Mouse (Mus musculus) neural tube, embryonic 14.5 days (tissue): ENCODE measurements around the gene Gpr26. TPM values are rescaled to one million over a fixed set of nuclear protein-coding genes. Genes with fewer than 3 reads are reported as not detected.

Source experiments
- ATAC-seq: fragments of 200-750 bp; cut with Nextera tagmentation; 2 replicates; pipeline ENCODE4 v1.8.0; 2017; ENCODE audit warnings: low read depth, mild to moderate bottlenecking, moderate TSS enrichment, moderate library complexity
- H3K27ac ChIP-seq: fragments of 300-500 bp; sonication (generic); 2 replicates; pipeline ENCODE4 v1.5.1; 2014; ENCODE audit warnings: low read depth, mild to moderate bottlenecking, control low read depth, low read length, moderate library complexity, mixed read lengths
- H3K27me3 ChIP-seq: fragments of 300-500 bp; sonication (generic); 2 replicates; pipeline ENCODE4 v1.6.1; 2014; ENCODE audit warnings: low read length; ENCODE audit not compliant: control insufficient read depth, insufficient read depth
- H3K36me3 ChIP-seq: fragments of 300-500 bp; sonication (generic); 2 replicates; pipeline ENCODE4 v1.6.1; 2014; ENCODE audit warnings: low read length, mixed read lengths; ENCODE audit not compliant: control insufficient read depth, insufficient read depth
- H3K4me1 ChIP-seq: fragments of 300-500 bp; sonication (generic); 2 replicates; pipeline ENCODE4 v1.6.1; 2014; ENCODE audit warnings: low read length; ENCODE audit not compliant: control insufficient read depth, insufficient read depth
- H3K4me2 ChIP-seq: fragments of 300-500 bp; sonication (generic); 2 replicates; pipeline ENCODE4 v1.6.1; 2014; ENCODE audit warnings: mild to moderate bottlenecking, low read depth, low read length, control low read depth
- H3K4me3 ChIP-seq: fragments of 300-500 bp; sonication (generic); 2 replicates; pipeline ENCODE4 v1.5.1; 2014; ENCODE audit warnings: low read depth, low read length, control low read depth, mixed read lengths
- H3K9ac ChIP-seq: fragments of 300-500 bp; sonication (generic); replicated peaks from 2 replicates; pipeline ENCODE4 v1.6.1; 2014; ENCODE audit warnings: low read depth, mild to moderate bottlenecking, control low read depth, low read length, mixed read lengths
- H3K9me3 ChIP-seq: fragments of 300-500 bp; sonication (generic); 2 replicates; pipeline ENCODE4 v1.6.1; 2016; ENCODE audit warnings: low read length; ENCODE audit not compliant: control insufficient read depth
- WGBS: fragments of 180-500 bp; shearing (Covaris S2); extraction: QIAGEN DNeasy Blood & Tissue Kit; methylation state at CpG from one replicate; pipeline ENCODE4 v1.1.7; 2014; 5-methylcytosine and 5-hydroxymethylcytosine counted together
- polyA plus RNA-seq: library from polyadenylated mRNA; unstranded; fragments of >200 nt; fragmentation: Nextera tagmentation; extraction: Ambion mirVana; gene quantifications from 2 replicates; pipeline ENCODE4 v1.2.1, GENCODE M21; 2014

Gpr26 gene
- polyA plus RNA-seq, 1 experiment from 2014 or later: 4.1 TPM

- no peaks in the 10 kb centered on the region for H3K9me3 ChIP-seq
- peak overlapping the region; percentile 59 for H3K4me3 ChIP-seq
- H3K36me3 ChIP-seq: no peaks in the 10 kb centered on the region
- peak overlapping the region; percentile 65 for H3K4me2 ChIP-seq
- peak overlapping the region; percentile 81 for H3K27ac ChIP-seq
- H3K9ac ChIP-seq: peak overlapping the region; percentile 83
- peaks cover 13% of the 10 kb centered on the region for H3K27me3 ChIP-seq
- 3% methylated on average over 54 of the region's 57 CpGs for WGBS
- ATAC-seq: peak; percentile 69
- H3K4me1 ChIP-seq: no peaks in the 10 kb centered on the region
Observed at GRCm38 (mm10) chr7:131966916-131967494, 745 bp downstream of the Gpr26 start.

- H3K9me3 ChIP-seq: no peaks in the 10 kb centered on the region
- no peak overlapping the region for H3K9ac ChIP-seq
- peak overlapping the region; percentile 65; the same call in 1 of the 2 replicates for H3K4me2 ChIP-seq
- no peaks in the 10 kb centered on the region for H3K36me3 ChIP-seq
- peaks cover 13% of the 10 kb centered on the region for H3K27me3 ChIP-seq
- no peaks in the 10 kb centered on the region for H3K4me1 ChIP-seq
- no peak for ATAC-seq
- H3K4me3 ChIP-seq: no peak overlapping the region; the same call in 1 of the 2 replicates
- 62% methylated on average over 3 of the region's 3 CpGs for WGBS
- no peak overlapping the region for H3K27ac ChIP-seq
Observed at GRCm38 (mm10) chr7:131970255-131970654, 4.0 kb downstream of the Gpr26 start.

DNA sequence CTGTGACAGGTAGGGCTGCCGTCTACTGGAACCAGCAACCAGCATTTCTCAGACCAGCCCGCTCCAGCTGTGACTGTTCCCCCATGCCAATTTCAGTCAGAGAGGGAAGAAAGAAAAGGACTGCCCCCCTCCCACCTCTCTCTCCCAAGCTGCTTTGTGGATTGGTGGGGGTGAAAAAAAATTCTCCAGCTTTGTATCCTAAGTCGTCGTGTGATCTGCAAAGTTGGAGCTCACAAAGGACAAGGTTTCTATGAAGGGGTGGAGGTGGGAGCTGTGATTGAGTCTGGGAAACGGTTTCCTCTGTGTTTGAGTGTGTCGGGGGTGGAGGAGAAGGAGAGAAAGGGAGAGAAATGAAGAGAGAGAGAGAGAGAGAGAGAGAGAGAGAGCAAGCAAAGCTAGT lies 9.6 kb downstream of the Gpr26 start:
- Histone ChIP-seq H3K4me1 (peaks cover 8% of the 10 kb centered on the region; the same call in 1 of the 2 replicates), H3K36me3 (no peaks in the 10 kb centered on the region), H3K4me2 (no peak overlapping the region), H3K4me3 (no peak overlapping the region), H3K9ac (no peak overlapping the region), H3K9me3 (no peaks in the 10 kb centered on the region), H3K27me3 (no peaks in the 10 kb centered on the region), H3K27ac (no peak overlapping the region)
- WGBS: 60% methylated on average over 6 of the region's 6 CpGs
- ATAC-seq: no peak

DNA sequence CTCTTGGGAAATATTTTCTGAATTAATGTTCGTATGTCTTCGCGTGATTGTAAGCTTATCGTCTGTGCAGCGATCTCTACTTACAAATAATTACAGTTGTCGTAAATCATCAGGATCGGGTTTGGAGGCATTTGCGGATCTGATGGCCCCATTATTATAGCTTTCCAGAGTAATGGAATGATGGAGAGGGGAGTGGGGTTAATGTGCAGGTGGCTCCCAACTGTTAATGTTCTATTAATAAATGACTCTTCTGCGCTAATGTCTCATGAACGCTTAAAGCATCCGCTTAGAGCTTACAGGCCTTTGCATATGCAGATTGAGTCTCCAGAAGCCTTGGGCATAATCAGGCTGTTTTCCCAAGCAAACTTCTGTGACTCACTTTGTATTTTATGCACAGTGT lies 12.3 kb downstream of the Gpr26 start:
- no peak overlapping the region for H3K27ac ChIP-seq
- H3K4me3 ChIP-seq: no peak overlapping the region
- H3K4me1 ChIP-seq: peaks cover 8% of the 10 kb centered on the region; the same call in 1 of the 2 replicates
- no peaks in the 10 kb centered on the region for H3K36me3 ChIP-seq
- no peak for ATAC-seq
- no peaks in the 10 kb centered on the region for H3K9me3 ChIP-seq
- 42% methylated on average over 11 of the region's 11 CpGs for WGBS
- H3K9ac ChIP-seq: no peak overlapping the region
- H3K27me3 ChIP-seq: no peaks in the 10 kb centered on the region
- H3K4me2 ChIP-seq: no peak overlapping the region

GRCm38 (mm10) chr7:131989056-131989455 lies 22.8 kb downstream of the Gpr26 start:
- 34% methylated on average over 6 of the region's 6 CpGs for WGBS
- H3K4me3 ChIP-seq: no peak overlapping the region
- no peak overlapping the region for H3K4me2 ChIP-seq
- ATAC-seq: no peak
- H3K36me3 ChIP-seq: 0 out of 2 replicates have a peak, but pooled peaks cover 4% of the 10 kb centered on the region
- H3K4me1 ChIP-seq: 0 out of 2 replicates have a peak, but pooled peaks cover 4% of the 10 kb centered on the region
- no peaks in the 10 kb centered on the region for H3K9me3 ChIP-seq
- H3K9ac ChIP-seq: no peak overlapping the region
- no peak overlapping the region for H3K27ac ChIP-seq
- no peaks in the 10 kb centered on the region for H3K27me3 ChIP-seq

DNA sequence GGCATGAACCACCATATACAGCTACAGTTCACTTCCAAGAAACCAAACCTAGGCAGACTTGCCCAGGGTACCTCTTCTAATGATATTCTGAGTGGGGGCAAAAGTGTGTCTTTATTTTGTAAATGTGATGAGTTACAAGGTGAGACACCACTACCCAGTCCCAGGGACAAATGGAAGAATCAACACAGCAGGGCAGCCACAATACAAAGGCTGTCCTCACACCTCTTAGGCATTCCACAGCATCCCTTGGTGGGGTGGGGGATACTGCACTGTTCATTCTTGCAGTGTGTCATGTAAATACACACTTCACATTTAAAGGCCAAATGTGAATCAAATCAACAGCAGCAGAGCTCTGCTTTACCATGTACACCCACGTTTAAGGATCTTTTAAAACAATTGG lies 26.0 kb downstream of the Gpr26 start:
- ATAC-seq: no peak
- no peaks in the 10 kb centered on the region for H3K27me3 ChIP-seq
- no peak overlapping the region for H3K4me2 ChIP-seq
- H3K27ac ChIP-seq: no peak overlapping the region
- 51% methylated on average over 1 of the region's 1 CpGs for WGBS
- no peak overlapping the region for H3K9ac ChIP-seq
- H3K36me3 ChIP-seq: no peaks in the 10 kb centered on the region
- H3K4me3 ChIP-seq: no peak overlapping the region
- H3K9me3 ChIP-seq: no peaks in the 10 kb centered on the region
- H3K4me1 ChIP-seq: no peaks in the 10 kb centered on the region

GRCm38 (mm10) chr7:131992873-131993272 lies 26.6 kb downstream of the Gpr26 start:
- WGBS: 78% methylated on average over 3 of the region's 3 CpGs

GRCm38 (mm10) chr7:132005996-132006696 lies 39.9 kb downstream of the Gpr26 start:
- Histone ChIP-seq H3K4me1 (no peaks in the 10 kb centered on the region), H3K36me3 (no peaks in the 10 kb centered on the region), H3K4me2 (no peak overlapping the region), H3K4me3 (no peak overlapping the region), H3K9me3 (no peaks in the 10 kb centered on the region), H3K27me3 (no peaks in the 10 kb centered on the region), H3K27ac (no peak overlapping the region), H3K9ac (no peak overlapping the region)
- ATAC-seq: no peak
- 77% methylated on average over 14 of the region's 14 CpGs for WGBS

More at GRCm38 (mm10) chr7:131992873-131993272, 26.6 kb downstream of the Gpr26 start:
- no peaks in the 10 kb centered on the region for H3K36me3 ChIP-seq
- H3K27ac ChIP-seq: no peak overlapping the region
- H3K4me2 ChIP-seq: no peak overlapping the region
- H3K9ac ChIP-seq: no peak overlapping the region
- H3K9me3 ChIP-seq: no peaks in the 10 kb centered on the region
- no peak overlapping the region for H3K4me3 ChIP-seq
- ATAC-seq: no peak
- H3K27me3 ChIP-seq: no peaks in the 10 kb centered on the region
- no peaks in the 10 kb centered on the region for H3K4me1 ChIP-seq

DNA sequence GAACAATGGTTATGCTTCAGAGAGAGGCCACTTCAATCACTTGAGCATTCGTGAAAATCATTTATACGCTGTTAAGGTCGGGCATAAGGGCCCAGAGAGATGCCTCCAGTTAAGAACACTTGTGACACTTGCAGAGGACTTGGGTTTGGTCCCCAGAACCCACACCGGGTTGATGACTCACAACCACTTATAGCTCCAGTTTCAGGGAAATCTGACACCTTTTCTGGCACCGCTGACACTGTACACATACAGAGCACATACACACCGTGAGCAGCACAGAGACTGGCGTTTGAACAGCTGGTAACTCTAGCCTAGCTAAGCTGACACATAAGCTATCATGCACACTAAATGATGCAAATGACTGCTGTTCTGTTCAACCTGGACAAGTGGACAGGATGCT lies 42.7 kb downstream of the Gpr26 start:
- Histone ChIP-seq H3K9ac (no peak overlapping the region), H3K36me3 (no peaks in the 10 kb centered on the region), H3K9me3 (no peaks in the 10 kb centered on the region), H3K27me3 (no peaks in the 10 kb centered on the region), H3K4me1 (peaks cover 3% of the 10 kb centered on the region), H3K4me2 (no peak overlapping the region), H3K4me3 (no peak overlapping the region), H3K27ac (no peak overlapping the region)
- ATAC-seq: no peak
- WGBS: 84% methylated on average over 7 of the region's 7 CpGs
